Mouse (Mus musculus) embryo, embryonic 10 days (tissue): ENCODE measurements around the gene 1700069L16Rik.

ENCODE experiments used
- DNase-seq: peaks from one replicate; pipeline ENCODE4 v3.0.0-alpha.2; 2015; ENCODE audit warnings: low spot score

The 1700069L16Rik gene

GRCm38 (mm10) chr5:113687514-113687913 is 37.1 kb downstream of the 1700069L16Rik start:
- no peak for DNase-seq

- DNase-seq = no peak
These were observed 39.1 kb downstream of the 1700069L16Rik start for GRCm38 (mm10) chr5:113685471-113685870.

GRCm38 (mm10) chr5:113683246-113683645 is 41.3 kb downstream of the 1700069L16Rik start:
- DNase-seq = no peak

- no peak for DNase-seq
These were observed 42.1 kb downstream of the 1700069L16Rik start for GRCm38 (mm10) chr5:113682472-113682871.

GRCm38 (mm10) chr5:113681219-113681618 is 43.4 kb downstream of the 1700069L16Rik start:
- no peak for DNase-seq

- no peak for DNase-seq
These were observed 45.1 kb downstream of the 1700069L16Rik start for GRCm38 (mm10) chr5:113679509-113679908.

- DNase-seq = no peak
These were observed 45.7 kb downstream of the 1700069L16Rik start for GRCm38 (mm10) chr5:113678743-113679452.

GRCm38 (mm10) chr5:113677541-113677940 is 47.0 kb downstream of the 1700069L16Rik start:
- no peak for DNase-seq

GRCm38 (mm10) chr5:113674851-113675250 is 49.7 kb downstream of the 1700069L16Rik start:
- DNase-seq = no peak

- DNase-seq = no peak
These were observed 52.1 kb downstream of the 1700069L16Rik start for GRCm38 (mm10) chr5:113672456-113672855.

GRCm38 (mm10) chr5:113670597-113670996 is 54.0 kb downstream of the 1700069L16Rik start:
- no peak for DNase-seq

- DNase-seq = no peak
These were observed 54.5 kb downstream of the 1700069L16Rik start for GRCm38 (mm10) chr5:113670110-113670509.

- no peak for DNase-seq
These were observed 59.9 kb downstream of the 1700069L16Rik start for GRCm38 (mm10) chr5:113664629-113665195.

- DNase-seq = no peak
These were observed 60.4 kb downstream of the 1700069L16Rik start for GRCm38 (mm10) chr5:113664127-113664526.

- no peak for DNase-seq
These were observed 63.7 kb downstream of the 1700069L16Rik start for GRCm38 (mm10) chr5:113660872-113661271.

GRCm38 (mm10) chr5:113654821-113655220 is 69.8 kb downstream of the 1700069L16Rik start:
- no peak for DNase-seq

GRCm38 (mm10) chr5:113654206-113654605 is 70.4 kb downstream of the 1700069L16Rik start:
- no peak for DNase-seq

GRCm38 (mm10) chr5:113652215-113652614 is 72.4 kb downstream of the 1700069L16Rik start:
- no peak for DNase-seq

GRCm38 (mm10) chr5:113650035-113650865 is 74.3 kb downstream of the 1700069L16Rik start, which contains the start of gene Cmklr1:
Cmklr1 (minus strand) TSS chr5:113650426.
- peak; percentile 46 for DNase-seq

- DNase-seq = no peak
These were observed 75.8 kb downstream of the 1700069L16Rik start for GRCm38 (mm10) chr5:113648647-113649211.

GRCm38 (mm10) chr5:113647141-113647540 is 77.4 kb downstream of the 1700069L16Rik start:
- DNase-seq = no peak

GRCm38 (mm10) chr5:113644520-113644919 is 80.1 kb downstream of the 1700069L16Rik start:
- no peak for DNase-seq
